Mouse (Mus musculus) gastrocnemius, postnatal 25 days (tissue): ENCODE data around the gene Med12l. TPM values are rescaled to one million over a fixed set of nuclear protein-coding genes. Genes with fewer than 3 reads are reported as not detected.
A peak's percentile ranks its signal among the peaks of the same experiment; 100 is the strongest.

ENCODE experiments used
- DNase-seq: peaks from one replicate; pipeline ENCODE4 v3.0.0; 2022
- total RNA-seq, 2 experiments: library from RNA; stranded (reverse); gene quantifications; 1 replicate in 1 of 2; 2 replicates in 1 of 2; pipeline ENCODE4 v1.2.3; 2021

Gene Med12l
- total RNA-seq, 2 experiments from 2014 or later, result 0.46 to 0.77 TPM

- DNase-seq, result no peak
Measured at GRCm38 (mm10) chr3:59250454-59250853, 244.8 kb downstream of the Med12l start.

- DNase-seq, result peak; percentile 33
Measured at GRCm38 (mm10) chr3:59257740-59258664, 252.4 kb downstream of the Med12l start.

- DNase-seq, result no peak
Measured at GRCm38 (mm10) chr3:59260745-59261144, 255.1 kb downstream of the Med12l start.

- DNase-seq, result no peak
Measured at GRCm38 (mm10) chr3:59261709-59262472, 256.3 kb downstream of the Med12l start.

- no peak for DNase-seq
Measured at GRCm38 (mm10) chr3:59262704-59263103, 257.1 kb downstream of the Med12l start, which contains the start of gene P2ry12. TSS of gene P2ry12 (minus strand) at chr3:59262871.

- DNase-seq, result no peak
Measured at GRCm38 (mm10) chr3:59263417-59263816, 257.8 kb downstream of the Med12l start.

GRCm38 (mm10) chr3:59263988-59264387 lies 258.4 kb downstream of the Med12l start:
- no peak for DNase-seq

GRCm38 (mm10) chr3:59270811-59271210 lies 265.2 kb downstream of the Med12l start:
- DNase-seq, result no peak

GRCm38 (mm10) chr3:59277502-59278253 lies 272.1 kb downstream of the Med12l start:
- DNase-seq, result no peak

- DNase-seq, result no peak
Measured at GRCm38 (mm10) chr3:59278254-59278533, 272.6 kb downstream of the Med12l start.

- DNase-seq, result no peak
Measured at GRCm38 (mm10) chr3:59278620-59279019, 273.0 kb downstream of the Med12l start.

GRCm38 (mm10) chr3:59290551-59290950 lies 284.9 kb downstream of the Med12l start:
- no peak for DNase-seq

- DNase-seq, result no peak
Measured at GRCm38 (mm10) chr3:59293437-59294199, 288.0 kb downstream of the Med12l start.

GRCm38 (mm10) chr3:59295699-59296562 lies 290.3 kb downstream of the Med12l start:
- no peak for DNase-seq

GRCm38 (mm10) chr3:59296563-59297130 lies 291.0 kb downstream of the Med12l start:
- DNase-seq, result no peak

- no peak for DNase-seq
Measured at GRCm38 (mm10) chr3:59297653-59298052, 292.0 kb downstream of the Med12l start.

- no peak for DNase-seq
Measured at GRCm38 (mm10) chr3:59304944-59305343, 299.3 kb downstream of the Med12l start.

GRCm38 (mm10) chr3:59305518-59305917 lies 299.9 kb downstream of the Med12l start:
- DNase-seq, result no peak

GRCm38 (mm10) chr3:59312610-59313009 lies 307.0 kb downstream of the Med12l start:
- peak; percentile 10 for DNase-seq

- DNase-seq, result no peak
Measured at GRCm38 (mm10) chr3:59316077-59316476, 310.5 kb downstream of the Med12l start.
